Comparison of ENCODE assay signal across 16 mouse cellular contexts in the genomic region with DNA sequence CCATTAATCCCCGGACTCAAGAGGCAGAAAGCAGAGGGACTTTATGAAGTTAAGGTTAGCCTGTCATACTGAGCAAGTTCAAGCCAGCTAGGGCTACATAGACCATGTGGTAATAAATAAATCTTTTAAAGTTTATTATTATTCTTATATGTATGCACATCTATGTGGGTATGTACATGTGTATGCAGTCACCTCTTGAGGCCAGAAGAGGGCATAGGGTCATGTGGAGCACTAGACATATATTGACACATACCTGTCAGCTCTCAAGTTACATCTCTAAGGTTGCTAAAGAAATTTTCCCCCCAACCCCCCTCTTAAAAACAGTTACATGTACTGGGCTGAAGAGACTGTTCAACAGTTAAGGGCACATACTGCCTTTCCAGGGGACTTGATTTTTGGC. TPM values are rescaled to one million over a fixed set of nuclear protein-coding genes. Genes with fewer than 3 reads are reported as not detected.
DNase-seq lines count a peak whose midpoint lies in the region; ATAC-seq lines count a peak whose summit lies in the region.
"Had no signal": no experiment of that assay in that cellular context is flagged by ENCODE, and none has a peak within 500 bp of the region (broad histone marks: within the 10 kb centered on the region; RNA-seq: fewer than 3 reads in every experiment).

No protein-coding gene starts in this region.

- H3K36me3 ChIP-seq in forebrain, embryonic 12.5 days (replicated peaks), result peaks cover 16% of the 10 kb centered on the region
- peaks cover 21% of the 10 kb centered on the region for H3K36me3 ChIP-seq in forebrain, embryonic 10.5 days (replicated peaks)
- peaks cover 20% of the 10 kb centered on the region for H3K36me3 ChIP-seq in midbrain, embryonic 13.5 days
- H3K36me3 ChIP-seq in midbrain, embryonic 11.5 days (ENCODE audit: control insufficient read depth, insufficient read depth, low read length), result peaks cover 9% of the 10 kb centered on the region; the same call in 1 of the 2 replicates
- no peaks in the 10 kb centered on the region for H3K36me3 ChIP-seq in splenic B cell, adult 2 months (ENCODE audit: control insufficient read depth, insufficient read depth, low read length, poor library complexity, severe bottlenecking)

- H3K27ac ChIP-seq in forebrain, embryonic 12.5 days, result no peak overlapping the region
- no peak overlapping the region for H3K27ac ChIP-seq in forebrain, embryonic 10.5 days
- no peak overlapping the region for H3K27ac ChIP-seq in midbrain, embryonic 13.5 days
- no peak overlapping the region for H3K27ac ChIP-seq in midbrain, embryonic 11.5 days (ENCODE audit: low read depth, low read length)
- H3K27ac ChIP-seq: heart, embryonic 15.5 days had no signal

- H3K4me2 ChIP-seq in forebrain, embryonic 12.5 days, result no peak overlapping the region
- no peak overlapping the region for H3K4me2 ChIP-seq in midbrain, embryonic 13.5 days (replicated peaks)
- H3K4me2 ChIP-seq in midbrain, embryonic 11.5 days, result no peak overlapping the region
- H3K4me2 ChIP-seq: heart, embryonic 15.5 days had no signal

- H3K4me1 ChIP-seq in forebrain, embryonic 12.5 days, result no peaks in the 10 kb centered on the region
- no peaks in the 10 kb centered on the region for H3K4me1 ChIP-seq in forebrain, embryonic 10.5 days
- H3K4me1 ChIP-seq in midbrain, embryonic 13.5 days (replicated peaks), result no peaks in the 10 kb centered on the region
- no peaks in the 10 kb centered on the region for H3K4me1 ChIP-seq in midbrain, embryonic 11.5 days (ENCODE audit: control insufficient read depth, insufficient read depth, low read length)
- H3K4me1 ChIP-seq: heart, embryonic 15.5 days had no signal

- H3K4me3 ChIP-seq in forebrain, embryonic 12.5 days (replicated peaks), result no peak overlapping the region
- H3K4me3 ChIP-seq in forebrain, embryonic 10.5 days, result no peak overlapping the region
- H3K4me3 ChIP-seq in midbrain, embryonic 13.5 days (replicated peaks), result no peak overlapping the region
- no peak overlapping the region for H3K4me3 ChIP-seq in midbrain, embryonic 11.5 days (ENCODE audit: low read depth, low read length)
- H3K4me3 ChIP-seq: heart, embryonic 15.5 days had no signal

- ATAC-seq in forebrain, embryonic 12.5 days (ENCODE audit: low FRiP score), result peak; percentile 50; the same call in 1 of the 2 replicates
- peak; percentile 55; the same call in 1 of the 2 replicates for ATAC-seq in midbrain, embryonic 13.5 days
- no peak for ATAC-seq in midbrain, embryonic 11.5 days (ENCODE audit: low FRiP score)
- ATAC-seq in granulocyte monocyte progenitor cell, adult 5-6 weeks (replicated peaks; ENCODE audit: poor library complexity, severe bottlenecking), result peak; percentile 63
- ATAC-seq: midbrain, embryonic 16.5 days; Patski had no signal

- no peaks in the 10 kb centered on the region for H3K27me3 ChIP-seq in forebrain, embryonic 12.5 days
- no peaks in the 10 kb centered on the region for H3K27me3 ChIP-seq in forebrain, embryonic 10.5 days (ENCODE audit: poor library complexity, severe bottlenecking)
- no peaks in the 10 kb centered on the region for H3K27me3 ChIP-seq in midbrain, embryonic 13.5 days
- no peaks in the 10 kb centered on the region for H3K27me3 ChIP-seq in midbrain, embryonic 11.5 days (ENCODE audit: control insufficient read depth, insufficient read depth, low read length)
- H3K27me3 ChIP-seq in splenic B cell, adult 2 months (ENCODE audit: control insufficient read depth, insufficient read depth, low read length, poor library complexity, severe bottlenecking), result no peaks in the 10 kb centered on the region
- H3K27me3 ChIP-seq: heart, embryonic 15.5 days; Patski had no signal

- 89% methylated on average over 1 of the region's 1 CpGs for WGBS in forebrain, embryonic 12.5 days
- 87% methylated on average over 1 of the region's 1 CpGs for WGBS in forebrain, embryonic 10.5 days
- WGBS in midbrain, embryonic 13.5 days, result 82% methylated on average over 1 of the region's 1 CpGs
- WGBS in midbrain, embryonic 11.5 days, result 95% methylated on average over 1 of the region's 1 CpGs

- DNase-seq in forebrain, embryonic 10.5 days (ENCODE audit: extremely low spot score, low spot score), result no peak
- no peak for DNase-seq in midbrain, embryonic 11.5 days (ENCODE audit: low spot score, missing footprints)
- peak; percentile 34 for DNase-seq in splenic B cell, adult 2 months (ENCODE audit: low read depth, low spot score)
- DNase-seq in urinary bladder, postnatal 14 days (ENCODE audit: low spot score), result no peak
- no peak for DNase-seq in B cell, adult 2 months
- DNase-seq: adrenal gland, postnatal 10 days; gastrocnemius, postnatal 36 days; kidney, adult 8-10 months; layer of hippocampus, adult 9-11 months; thymus, adult 18-20 months had no signal

- no peaks in the 10 kb centered on the region for H3K9me3 ChIP-seq in forebrain, embryonic 12.5 days
- H3K9me3 ChIP-seq in forebrain, embryonic 10.5 days, result no peaks in the 10 kb centered on the region
- no peaks in the 10 kb centered on the region for H3K9me3 ChIP-seq in midbrain, embryonic 13.5 days
- H3K9me3 ChIP-seq in midbrain, embryonic 11.5 days (ENCODE audit: control insufficient read depth, low read length), result no peaks in the 10 kb centered on the region
- H3K9me3 ChIP-seq: heart, embryonic 15.5 days had no signal

- H3K9ac ChIP-seq in forebrain, embryonic 12.5 days, result no peak overlapping the region
- no peak overlapping the region for H3K9ac ChIP-seq in midbrain, embryonic 13.5 days (replicated peaks)
- H3K9ac ChIP-seq in midbrain, embryonic 11.5 days (ENCODE audit: low read length), result no peak overlapping the region
- H3K9ac ChIP-seq: heart, embryonic 15.5 days had no signal

RNA-seq across cellular contexts. Expression of gene Gatad2a, which starts 16.6 kb away (rescaled TPM):
- polyA plus RNA-seq in forebrain, embryonic 12.5 days (2016; fragmentation: Nextera tagmentation; extraction: Ambion mirVana), result 47.5 and 48.7 TPM in 2 replicates
- polyA plus RNA-seq in forebrain, embryonic 10.5 days (2016; fragmentation: Nextera tagmentation; extraction: Ambion mirVana), result 51.7 and 57.1 TPM in 2 replicates
- 26.0 and 27.7 TPM in 2 replicates for polyA plus RNA-seq in midbrain, embryonic 13.5 days (2015; fragmentation: Nextera tagmentation; extraction: Ambion mirVana)
- polyA plus RNA-seq in midbrain, embryonic 11.5 days (2014; fragmentation: Nextera tagmentation; extraction: Ambion mirVana), result 52.7 and 65.2 TPM in 2 replicates
- total RNA-seq in granulocyte monocyte progenitor cell, adult 5-6 weeks (2014; fragmentation: Nextera tagmentation), result 51.7 and 69.2 TPM in 2 replicates
- total RNA-seq in granulocyte monocyte progenitor cell, adult 5-6 weeks (2017), result 47.5 and 58.2 TPM in 2 replicates

RNA-seq across cellular contexts. Expression of gene Mau2, which starts 29.8 kb away (rescaled TPM):
- polyA plus RNA-seq in forebrain, embryonic 12.5 days (2016; fragmentation: Nextera tagmentation; extraction: Ambion mirVana), result 67.6 and 70.1 TPM in 2 replicates
- polyA plus RNA-seq in forebrain, embryonic 10.5 days (2016; fragmentation: Nextera tagmentation; extraction: Ambion mirVana), result 54.5 and 58.6 TPM in 2 replicates
- 83.9 and 87.6 TPM in 2 replicates for polyA plus RNA-seq in midbrain, embryonic 13.5 days (2015; fragmentation: Nextera tagmentation; extraction: Ambion mirVana)
- 46.2 and 49.3 TPM in 2 replicates for polyA plus RNA-seq in midbrain, embryonic 11.5 days (2014; fragmentation: Nextera tagmentation; extraction: Ambion mirVana)
- 29.9 and 34.9 TPM in 2 replicates for total RNA-seq in granulocyte monocyte progenitor cell, adult 5-6 weeks (2014; fragmentation: Nextera tagmentation)
- total RNA-seq in granulocyte monocyte progenitor cell, adult 5-6 weeks (2017), result 27.3 and 29.0 TPM in 2 replicates

RNA-seq across cellular contexts. Expression of gene Sugp1, which starts 29.9 kb away (rescaled TPM):
- polyA plus RNA-seq in forebrain, embryonic 12.5 days (2016; fragmentation: Nextera tagmentation; extraction: Ambion mirVana), result 53.8 and 55.7 TPM in 2 replicates
- polyA plus RNA-seq in forebrain, embryonic 10.5 days (2016; fragmentation: Nextera tagmentation; extraction: Ambion mirVana), result 53.4 and 55.3 TPM in 2 replicates
- polyA plus RNA-seq in midbrain, embryonic 13.5 days (2015; fragmentation: Nextera tagmentation; extraction: Ambion mirVana), result 62.1 and 65.1 TPM in 2 replicates
- 33.3 and 35.3 TPM in 2 replicates for polyA plus RNA-seq in midbrain, embryonic 11.5 days (2014; fragmentation: Nextera tagmentation; extraction: Ambion mirVana)
- 18.4 and 22.6 TPM in 2 replicates for total RNA-seq in granulocyte monocyte progenitor cell, adult 5-6 weeks (2014; fragmentation: Nextera tagmentation)
- total RNA-seq in granulocyte monocyte progenitor cell, adult 5-6 weeks (2017), result 24.3 and 26.0 TPM in 2 replicates

RNA-seq across cellular contexts. Expression of gene Tm6sf2, which starts 60.0 kb away (rescaled TPM):
- polyA plus RNA-seq in forebrain, embryonic 12.5 days (2016; fragmentation: Nextera tagmentation; extraction: Ambion mirVana), result 1.3 TPM in 2 replicates
- 0.35 and 0.68 TPM in 2 replicates for polyA plus RNA-seq in forebrain, embryonic 10.5 days (2016; fragmentation: Nextera tagmentation; extraction: Ambion mirVana)
- 1.8 TPM in 2 replicates for polyA plus RNA-seq in midbrain, embryonic 13.5 days (2015; fragmentation: Nextera tagmentation; extraction: Ambion mirVana)
- 0.95 and 1.6 TPM in 2 replicates for polyA plus RNA-seq in midbrain, embryonic 11.5 days (2014; fragmentation: Nextera tagmentation; extraction: Ambion mirVana)
- 3.9 TPM in 1 of 2 replicates, not detected in the other for total RNA-seq in granulocyte monocyte progenitor cell, adult 5-6 weeks (2014; fragmentation: Nextera tagmentation)
- not detected in 2 replicates for total RNA-seq in granulocyte monocyte progenitor cell, adult 5-6 weeks (2017)
